Mouse (Mus musculus) NIH3T3 (cell line): ENCODE results near the gene Arl15.
A peak's percentile ranks its signal among the peaks of the same experiment; 100 is the strongest.

ENCODE experiments used
- DNase-seq: peaks from one replicate; pipeline ENCODE4 v3.0.0-alpha.2; 2012; ENCODE audit warnings: low read depth

Arl15 gene

DNA sequence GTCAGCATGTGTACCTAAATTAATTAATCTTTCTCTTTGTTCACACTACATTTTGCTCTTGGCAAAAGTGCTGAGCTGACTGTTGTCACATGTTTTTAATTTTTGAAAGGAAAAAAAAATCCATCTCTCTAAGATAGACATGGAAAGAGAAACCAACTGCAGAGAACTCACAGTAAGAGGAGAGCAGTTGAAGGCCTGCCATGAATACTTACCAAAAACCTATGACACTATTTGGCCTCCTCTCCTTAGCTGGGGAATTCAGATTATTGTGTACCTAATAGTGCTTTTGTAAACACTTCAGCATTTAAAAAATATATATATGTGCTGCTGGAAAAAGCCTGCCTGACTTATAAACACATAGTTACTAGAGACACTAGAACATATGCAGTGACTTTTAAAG lies 302.1 kb downstream of the Arl15 start:
- DNase-seq = peak; percentile 45

DNA sequence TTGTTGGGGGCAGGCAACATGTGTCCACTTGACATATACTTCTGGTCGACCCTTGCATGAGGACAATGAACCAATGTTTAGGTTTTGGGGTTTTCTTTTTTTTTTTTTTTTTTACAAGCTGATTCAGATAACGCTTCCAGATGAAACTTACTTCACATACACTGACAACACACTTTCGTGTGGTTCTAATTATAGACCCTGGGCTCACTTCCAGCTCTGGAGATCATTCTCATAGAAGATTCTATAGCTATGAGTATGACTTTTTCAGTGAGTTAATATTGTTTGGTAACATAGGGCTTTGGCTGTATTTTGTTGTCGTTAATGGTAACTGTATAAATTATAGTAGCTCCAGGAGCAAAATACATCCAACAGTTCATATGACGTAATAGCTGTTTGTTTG lies 306.9 kb downstream of the Arl15 start:
- peak; percentile 94 for DNase-seq

DNA sequence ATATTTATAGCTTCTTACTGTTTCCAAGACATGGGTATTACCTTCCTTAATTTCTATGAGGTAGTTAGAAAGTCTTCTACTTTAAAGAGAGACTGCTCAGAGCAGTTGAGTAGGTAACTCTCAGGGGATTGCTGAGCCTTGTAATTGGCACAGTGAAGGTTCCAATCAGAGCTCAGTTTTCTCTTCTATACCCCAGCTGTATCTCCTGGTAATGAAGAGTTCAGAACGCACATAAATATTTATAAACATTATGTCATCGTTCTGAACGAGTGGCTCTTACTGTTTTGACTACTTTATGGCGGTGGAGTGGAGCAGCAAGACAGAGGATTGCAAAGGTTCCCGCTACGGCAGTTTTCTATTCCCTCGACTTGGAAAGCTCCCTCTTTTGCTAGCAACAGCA lies 311.8 kb downstream of the Arl15 start:
- DNase-seq = no peak

DNA sequence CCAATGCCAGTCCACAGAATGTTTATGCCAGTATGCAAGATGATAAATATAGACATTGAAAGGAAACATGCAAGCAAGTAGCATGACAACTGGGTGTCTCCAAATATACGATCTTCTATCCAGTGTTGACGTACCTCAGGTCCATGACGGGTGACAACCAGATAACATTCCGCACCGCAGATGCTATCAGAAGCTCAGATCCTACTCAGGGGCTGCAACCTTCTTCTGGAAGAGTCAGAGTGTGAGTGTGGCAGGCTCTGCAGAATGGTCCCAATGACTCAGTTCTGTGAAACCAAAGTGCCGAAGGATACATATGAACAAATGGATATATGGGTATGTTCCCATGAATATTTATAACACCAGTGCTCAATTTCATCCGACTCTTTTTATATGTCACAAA lies 313.2 kb downstream of the Arl15 start:
- no peak for DNase-seq

DNA sequence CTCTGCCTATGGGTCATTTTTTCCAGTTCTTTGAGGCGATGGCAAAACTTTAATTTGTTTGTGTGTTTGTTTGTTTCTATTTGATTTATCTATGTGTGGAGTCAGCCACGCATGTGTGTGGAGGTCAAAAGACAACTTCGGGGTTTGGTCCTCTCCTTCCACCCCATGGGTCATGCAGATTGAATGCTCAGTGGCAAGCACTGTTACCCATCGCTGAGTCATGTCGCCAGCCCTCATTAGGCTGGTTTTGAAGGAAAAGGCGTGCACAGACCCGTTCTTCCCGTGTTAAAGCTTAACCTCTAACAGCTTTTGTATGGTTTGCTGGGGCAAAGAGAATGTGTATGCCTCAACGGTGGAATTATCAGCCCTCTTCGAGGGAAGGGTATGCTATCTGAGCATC lies 315.1 kb downstream of the Arl15 start:
- DNase-seq = no peak

DNA sequence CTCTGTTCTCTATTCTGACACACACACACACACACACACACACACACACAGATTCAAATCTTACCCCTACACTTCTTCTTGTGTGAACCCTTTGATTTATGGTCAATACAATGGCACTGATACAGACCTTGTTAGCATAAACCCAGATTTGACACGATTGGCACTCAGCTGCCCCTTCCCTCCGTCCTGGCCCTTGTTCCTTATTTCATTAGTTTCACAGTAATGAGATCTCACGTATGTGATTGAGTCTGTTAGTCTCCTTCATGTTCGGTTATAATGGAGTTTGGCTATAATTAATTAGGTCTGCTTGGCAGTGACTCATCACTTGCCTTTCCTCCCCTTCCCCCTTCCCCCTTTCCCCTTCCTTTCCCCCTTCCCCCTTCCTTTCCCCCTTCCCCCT lies 315.5 kb downstream of the Arl15 start:
- DNase-seq = no peak

DNA sequence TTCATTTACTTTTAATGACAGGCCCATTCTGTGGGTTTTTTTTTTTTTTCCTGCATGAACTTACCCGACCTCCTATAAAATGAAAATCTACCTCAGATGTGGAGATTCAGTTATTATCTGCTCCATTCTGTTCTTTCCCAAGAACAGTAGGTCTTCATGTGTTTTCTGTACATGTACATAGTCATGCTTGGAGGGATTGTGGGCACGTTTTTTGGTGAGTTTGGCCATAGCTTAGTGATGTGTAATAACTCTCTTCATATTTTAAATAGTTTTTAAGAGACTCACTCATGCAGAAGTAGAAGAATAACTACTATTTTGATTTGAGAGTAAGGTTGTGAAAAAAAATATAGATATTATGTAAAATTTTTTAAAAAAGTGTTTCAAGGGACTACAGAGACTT lies 319.2 kb downstream of the Arl15 start:
- peak; percentile 65 for DNase-seq

DNA sequence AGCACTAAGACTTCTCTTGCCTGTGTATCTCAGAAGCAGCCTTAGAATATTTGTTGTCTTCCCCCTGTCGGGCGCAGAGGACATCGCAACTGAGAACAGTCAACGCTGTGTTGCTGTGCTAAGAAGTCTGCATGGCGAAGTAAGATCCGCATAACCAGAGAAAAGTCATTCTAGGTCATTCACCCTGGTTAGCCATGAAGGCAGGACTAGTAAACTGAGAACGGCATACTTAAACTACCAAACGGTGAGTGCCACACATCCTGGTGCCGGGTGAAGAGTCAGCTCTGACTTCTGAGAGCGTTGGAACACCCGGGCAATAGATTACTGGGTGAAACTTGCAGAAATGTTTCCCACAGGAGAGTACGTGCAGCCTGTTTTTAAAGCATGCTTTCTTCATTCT lies 320.3 kb downstream of the Arl15 start:
- no peak for DNase-seq

DNA sequence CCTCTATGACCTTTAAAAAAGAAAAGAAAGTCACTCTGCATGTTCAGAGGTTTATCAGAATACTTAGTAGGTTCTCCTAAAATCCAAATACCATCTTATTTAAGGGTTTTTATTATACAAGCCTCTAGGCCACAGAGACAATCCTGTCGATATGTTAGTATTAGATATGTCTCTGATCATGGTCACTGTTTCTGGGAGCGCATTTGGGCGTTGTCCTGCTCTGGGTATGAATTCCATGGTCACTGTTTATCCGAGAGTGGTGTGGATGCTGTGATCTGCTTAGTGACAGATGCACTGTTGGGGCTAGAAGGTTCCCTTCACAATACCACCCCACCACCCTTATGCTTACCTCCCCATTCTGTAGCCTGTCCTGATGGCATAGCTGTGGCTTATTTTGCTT lies 320.8 kb downstream of the Arl15 start:
- no peak for DNase-seq

DNA sequence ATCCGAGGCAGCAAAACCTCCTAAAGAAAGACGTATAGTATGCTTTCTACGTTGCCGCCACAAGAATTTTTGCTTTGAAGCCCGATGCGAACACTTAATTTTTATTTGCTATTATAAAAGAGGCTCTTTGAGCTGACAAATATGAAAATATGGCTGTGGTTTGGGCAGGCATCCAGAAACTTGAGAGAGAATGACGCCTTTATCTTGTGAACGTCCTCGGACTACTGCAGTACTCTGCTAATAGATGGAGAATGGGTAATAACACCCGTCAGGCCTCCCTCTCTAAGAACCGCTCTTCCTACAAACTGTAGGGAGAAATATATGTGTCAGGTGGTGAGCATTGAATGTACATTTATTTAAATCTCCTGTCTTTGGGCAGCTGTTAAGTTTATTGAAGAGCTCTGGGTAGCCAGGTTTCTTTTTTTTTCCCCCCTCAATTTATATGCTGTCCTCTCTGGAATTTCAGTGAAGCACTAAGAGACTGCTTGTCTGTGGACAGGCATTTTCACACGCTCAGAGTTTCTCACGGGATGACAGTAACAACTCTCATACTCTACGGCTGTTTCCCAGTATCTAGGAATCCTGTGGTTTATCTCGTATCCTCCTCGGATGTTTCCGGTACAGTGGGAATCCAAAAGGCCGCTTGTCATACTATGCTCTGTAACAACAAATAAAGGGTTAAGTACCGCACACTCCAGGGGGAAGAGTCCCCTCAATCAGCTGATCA lies 324.0 kb downstream of the Arl15 start:
- no peak for DNase-seq

DNA sequence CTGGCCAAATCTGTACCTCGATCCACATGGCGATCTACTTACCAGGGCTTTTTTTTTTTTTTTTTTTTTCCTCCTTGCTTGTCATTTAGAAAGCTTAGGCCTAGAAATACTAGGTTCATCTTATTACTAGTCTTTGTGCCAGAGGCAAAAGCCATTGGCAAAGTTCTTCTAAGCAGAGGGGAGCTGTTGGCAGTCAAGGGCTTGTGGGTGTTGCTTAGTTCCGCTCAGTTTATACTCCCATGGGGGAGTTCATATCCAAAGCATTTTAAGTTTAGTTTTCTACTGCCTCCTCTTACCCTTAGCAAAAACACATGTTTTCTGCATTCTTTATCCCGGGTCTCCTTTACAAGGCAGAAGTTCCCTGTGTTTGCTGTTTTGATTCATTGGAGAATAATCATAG lies 325.5 kb downstream of the Arl15 start:
- peak; percentile 80 for DNase-seq

DNA sequence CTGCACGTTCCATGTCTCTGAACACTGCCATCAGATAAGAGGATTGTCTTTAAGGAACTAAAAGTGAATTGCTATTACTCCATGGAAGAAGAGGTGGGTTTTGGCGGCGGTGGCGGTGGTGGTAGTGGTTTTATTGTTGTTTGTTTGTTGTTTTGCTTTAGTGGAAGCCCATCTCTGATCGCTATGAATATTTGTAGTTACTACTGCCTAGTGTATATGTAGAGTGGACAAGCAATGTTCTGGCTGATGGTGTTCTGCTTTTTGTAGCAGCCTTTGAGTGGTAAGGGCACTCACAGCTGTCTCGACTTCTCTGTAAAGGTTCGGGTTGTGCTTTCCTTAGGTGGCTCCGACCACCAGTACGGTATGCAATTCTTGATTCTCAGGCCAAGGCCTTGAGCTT lies 327.3 kb downstream of the Arl15 start:
- no peak for DNase-seq

DNA sequence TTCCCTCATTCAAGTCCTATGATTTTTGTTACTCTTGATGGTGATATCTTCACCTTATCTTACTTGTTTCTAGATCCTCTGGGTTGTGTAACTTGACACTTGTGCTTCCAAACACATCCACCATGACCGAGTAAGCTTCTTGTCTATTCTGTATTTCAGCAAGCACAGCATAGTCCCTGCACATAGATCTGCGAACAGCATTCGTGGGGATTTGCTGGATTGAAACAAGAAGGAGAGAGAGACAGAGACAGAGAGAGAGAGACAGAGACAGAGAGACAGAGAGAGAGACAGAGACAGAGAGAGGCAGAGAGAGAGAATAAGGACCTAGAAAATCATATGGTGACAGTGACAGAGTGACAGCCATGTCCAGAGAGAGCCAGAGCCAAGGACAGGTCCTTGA lies 329.1 kb downstream of the Arl15 start:
- no peak for DNase-seq

DNA sequence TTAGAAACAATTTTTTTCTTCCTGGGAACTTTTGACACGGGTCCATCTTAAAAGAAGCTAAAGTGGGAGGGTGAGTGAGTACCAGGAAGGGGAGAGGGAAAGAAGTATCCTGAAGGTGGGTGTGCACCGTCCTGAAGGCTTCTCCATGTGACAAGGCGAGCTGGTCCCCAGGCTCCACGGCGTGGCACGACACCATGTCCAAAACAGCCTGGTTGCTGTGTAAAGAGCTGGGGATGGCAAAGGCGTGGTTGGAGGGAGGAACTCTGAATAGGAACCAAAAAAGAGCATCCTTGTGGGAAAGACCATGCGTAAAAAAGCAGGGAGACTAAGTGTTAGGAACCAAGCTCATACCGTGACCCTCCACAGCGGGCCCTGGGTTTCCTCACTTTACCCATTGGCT lies 330.1 kb downstream of the Arl15 start:
- no peak for DNase-seq

DNA sequence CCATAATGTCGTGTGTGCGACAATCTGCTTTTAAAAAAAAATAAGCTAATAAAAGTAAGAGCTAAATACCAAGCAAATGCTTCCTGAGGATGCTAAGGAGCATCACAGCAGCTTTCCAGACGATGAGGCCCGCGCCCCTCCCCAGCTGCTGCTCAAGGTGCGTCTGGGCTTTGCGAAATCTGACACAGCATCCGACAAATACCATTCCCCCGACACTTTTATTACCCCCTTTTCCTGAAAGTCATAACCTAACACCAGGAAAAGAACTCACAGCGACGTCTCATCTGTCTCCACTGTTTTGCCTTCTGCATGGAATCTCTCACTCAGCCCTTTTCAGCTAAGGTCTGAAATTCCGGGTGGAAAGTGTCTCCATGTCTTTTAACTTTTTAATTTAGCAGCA lies 330.7 kb downstream of the Arl15 start:
- no peak for DNase-seq

DNA sequence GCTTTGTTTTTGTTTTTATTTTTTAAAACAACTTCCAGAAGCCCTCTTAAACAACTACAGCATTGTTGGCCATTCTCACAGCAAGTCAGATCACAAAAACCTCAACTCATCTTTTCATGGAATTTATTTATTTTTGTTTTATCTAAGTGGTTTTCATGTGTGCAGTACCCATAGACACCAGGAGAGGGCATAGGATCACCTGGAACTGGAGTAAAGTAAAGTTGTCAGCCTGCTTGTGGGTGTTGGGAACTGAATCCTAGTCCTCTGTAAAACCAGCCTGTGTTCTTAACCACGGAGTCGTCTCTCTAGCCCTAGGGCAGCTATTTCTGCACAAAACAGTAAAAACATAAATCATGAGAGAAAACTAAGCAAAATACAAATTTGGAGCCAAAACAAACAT lies 334.1 kb downstream of the Arl15 start:
- peak; percentile 22 for DNase-seq

DNA sequence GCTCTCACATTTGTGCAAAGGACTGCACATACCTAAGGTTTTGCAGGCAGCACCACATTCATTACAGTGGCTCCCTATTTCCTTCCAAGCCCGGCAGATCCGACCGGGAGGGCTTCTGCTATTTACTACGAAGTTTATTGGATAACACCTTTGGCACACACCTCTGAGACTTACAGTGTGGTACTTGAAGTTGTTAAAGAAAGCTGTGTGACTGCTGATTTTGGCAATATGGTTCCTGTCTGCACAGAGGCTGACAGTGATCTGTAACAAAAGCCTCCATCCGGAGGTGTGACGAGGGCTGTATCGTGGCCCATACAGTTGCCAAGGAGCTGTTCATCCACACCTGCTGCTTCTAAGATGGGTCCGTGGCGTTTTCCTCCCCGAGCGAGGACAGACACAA lies 335.7 kb downstream of the Arl15 start:
- no peak for DNase-seq

DNA sequence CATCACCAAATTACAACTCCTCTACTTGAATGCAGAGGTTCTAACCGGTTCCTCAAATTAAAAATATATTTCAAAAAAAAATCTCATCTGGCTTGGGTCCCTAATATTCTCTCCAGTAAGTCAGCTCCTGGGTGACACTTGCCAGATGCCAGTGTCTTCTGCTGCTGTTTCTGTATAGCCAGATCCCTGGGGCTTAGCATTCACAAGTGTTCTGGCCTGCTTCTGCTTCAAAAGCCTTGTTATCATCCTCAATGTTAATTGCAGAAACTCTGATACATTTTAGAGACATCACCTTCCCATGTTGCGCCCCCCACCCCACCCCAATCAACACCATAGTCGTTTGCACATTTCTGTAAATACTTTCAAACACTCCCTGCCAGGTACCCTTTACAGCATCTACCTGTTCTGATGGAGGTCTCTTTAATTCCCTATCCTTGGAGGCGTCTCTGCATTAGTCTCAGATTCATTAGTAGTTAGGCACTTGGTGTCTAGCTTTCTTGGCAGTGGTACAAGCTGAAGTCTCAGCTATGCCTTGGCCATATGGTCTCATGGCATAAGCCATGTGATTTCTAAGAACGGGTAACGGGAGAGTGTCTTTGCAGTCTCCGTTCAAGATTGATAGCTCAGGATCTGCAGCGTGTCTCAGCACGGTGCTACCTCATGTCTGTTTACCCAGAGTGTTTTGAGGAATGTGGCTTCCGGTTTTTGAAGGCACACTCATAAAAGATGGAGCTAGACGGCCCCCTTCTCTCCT lies 336.4 kb downstream of the Arl15 start:
- no peak for DNase-seq

DNA sequence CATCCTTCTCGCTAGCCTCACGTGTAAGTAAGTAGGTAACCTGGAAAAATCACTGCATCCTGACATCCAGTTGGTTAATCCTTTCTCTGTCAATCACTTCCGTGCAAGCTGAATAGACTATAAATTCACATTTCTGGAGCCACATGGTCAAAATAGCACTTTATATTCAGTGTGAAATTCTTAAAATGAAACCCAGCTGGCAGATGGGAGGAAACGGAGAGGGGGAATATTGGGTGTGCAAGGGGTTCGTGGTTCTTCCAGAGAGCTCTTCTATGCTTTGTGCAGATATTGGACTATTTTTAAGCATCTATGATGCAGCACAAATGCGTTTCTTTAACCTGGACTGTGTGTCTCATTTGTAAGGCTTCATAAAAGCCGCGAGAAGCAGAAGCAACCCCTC lies 344.6 kb downstream of the Arl15 start:
- DNase-seq = no peak

DNA sequence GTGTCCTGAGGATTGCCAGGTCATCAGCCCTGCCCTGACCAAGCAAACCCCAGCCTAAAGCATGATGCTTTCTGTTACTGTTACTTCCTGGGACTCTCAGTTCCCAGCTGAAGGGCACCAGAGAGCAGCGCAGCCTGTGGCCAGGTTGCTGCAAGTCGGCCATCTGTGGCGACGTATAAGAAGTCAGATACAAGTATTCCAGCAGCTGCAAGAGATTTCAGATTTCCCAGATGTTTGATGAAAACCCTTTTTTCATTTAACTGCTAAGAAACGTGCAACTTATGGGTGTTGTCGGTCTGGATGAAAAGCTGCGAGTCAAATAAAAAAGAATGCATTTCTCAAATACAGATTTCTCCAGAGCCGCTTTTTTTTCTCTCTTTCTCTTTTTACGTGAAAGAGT lies 345.3 kb downstream of the Arl15 start:
- DNase-seq = no peak

DNA sequence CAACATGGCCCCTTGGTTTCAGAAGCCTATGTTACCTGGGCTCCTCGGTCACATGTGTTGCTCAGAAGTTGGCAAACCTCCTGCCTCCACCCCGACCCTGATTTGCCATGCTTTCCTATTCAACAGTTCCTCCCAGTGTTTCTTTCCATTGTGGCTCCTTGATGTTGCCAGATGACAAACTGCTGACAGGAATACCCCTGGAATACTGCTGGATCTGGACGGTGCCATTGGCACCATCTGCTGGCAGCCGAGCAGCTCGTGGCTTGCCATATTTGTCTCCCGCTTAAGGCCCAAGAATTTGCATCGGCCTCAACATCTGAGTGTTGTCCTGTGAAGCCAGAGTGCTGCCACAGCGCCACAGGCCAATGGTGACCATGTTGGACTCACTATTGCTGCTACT lies 348.5 kb downstream of the Arl15 start:
- no peak for DNase-seq

DNA sequence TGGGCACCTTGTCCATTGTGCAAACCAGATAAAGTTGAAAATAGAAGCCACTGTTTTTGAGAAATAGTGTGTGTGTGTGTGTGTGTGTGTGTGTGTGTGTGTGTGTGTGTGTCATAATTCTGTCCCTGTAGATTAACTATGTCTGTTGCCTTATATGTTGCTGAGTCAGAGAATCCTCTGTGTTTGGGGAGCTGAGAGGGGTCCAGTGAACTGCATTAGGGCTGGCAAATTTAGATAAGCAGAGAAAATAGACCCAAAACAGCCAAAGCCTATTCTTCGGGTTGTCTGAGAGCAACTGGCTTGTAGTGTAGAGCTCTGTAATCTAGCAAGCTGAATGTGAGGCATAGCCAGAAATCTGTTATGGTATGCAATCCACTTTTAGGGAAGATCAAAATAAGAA lies 348.9 kb downstream of the Arl15 start:
- DNase-seq = no peak

DNA sequence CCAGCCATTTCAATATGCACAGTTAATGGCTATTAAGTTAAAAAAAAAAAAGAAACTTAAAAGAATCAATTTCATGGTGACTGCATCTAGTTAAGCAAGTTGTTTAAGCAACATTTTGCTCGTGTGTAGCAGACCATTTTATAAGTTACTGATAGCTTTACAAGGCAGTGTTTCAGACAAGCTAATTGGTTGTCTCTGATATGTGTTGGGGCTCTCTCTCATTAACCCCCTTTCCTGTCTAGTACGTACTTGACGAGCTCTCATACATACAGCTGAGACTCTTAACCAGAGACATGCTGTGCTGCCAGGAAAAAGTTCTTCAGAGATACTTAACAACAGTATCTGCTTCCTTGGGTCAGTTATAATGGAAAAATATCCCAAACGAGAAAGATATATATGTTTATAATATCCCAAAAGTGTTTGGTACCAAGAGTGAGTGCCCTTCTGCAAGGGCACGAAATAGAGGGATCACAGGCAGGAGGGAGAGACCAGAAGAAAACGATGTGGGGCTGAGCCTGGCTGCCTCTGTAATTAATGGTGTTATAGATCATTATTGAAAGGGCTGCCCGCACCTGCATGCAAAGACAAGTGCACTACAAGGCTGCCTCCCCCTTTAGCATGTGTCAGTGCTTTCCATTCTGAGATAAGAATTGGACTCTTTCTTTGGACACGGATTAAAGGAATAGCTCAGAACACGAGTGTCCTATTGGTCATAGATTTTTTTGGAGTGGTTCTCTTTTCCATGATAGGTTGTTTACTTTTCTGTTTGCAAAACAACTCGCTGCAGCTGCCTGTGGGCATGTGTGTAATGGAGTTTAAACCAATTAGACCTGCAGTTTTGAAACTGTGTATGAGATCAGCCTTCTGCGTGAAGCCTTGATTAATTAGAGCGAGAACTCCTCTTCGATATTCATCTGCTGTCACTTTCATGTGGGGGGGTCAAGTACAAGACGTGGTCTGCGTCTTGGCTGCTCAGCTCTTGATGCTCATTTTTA lies 350.0 kb downstream of the Arl15 start:
- DNase-seq = no peak
